Mouse (Mus musculus) CH12.LX (cell line): ENCODE results near the gene Ccdc136. TPM values are rescaled to one million over a fixed set of nuclear protein-coding genes. Genes with fewer than 3 reads are reported as not detected.

Source experiments
- DNase-seq: peaks from one replicate; pipeline ENCODE4 v3.0.0-alpha.2; 2013; ENCODE audit errors: extremely low read depth
- H3K27ac ChIP-seq: 2 replicates; pipeline ENCODE4 v1.5.1; 2012; ENCODE audit warnings: low read depth, mild to moderate bottlenecking, control low read depth, moderate library complexity; ENCODE audit not compliant: insufficient read depth
- H3K27me3 ChIP-seq: replicated peaks from 2 replicates; pipeline ENCODE3; 2012; ENCODE audit warnings: inconsistent platforms
- H3K36me3 ChIP-seq, 2 experiments: replicated peaks in 1 of 2; 2 replicates each; pipeline versions ENCODE3 to v1.6.1; 2012; ENCODE audit warnings: inconsistent platforms in 1 of 2, low read length in 1 of 2, mild to moderate bottlenecking in 1 of 2, mixed read lengths in 1 of 2, moderate library complexity in 1 of 2; ENCODE audit not compliant: control insufficient read depth in 1 of 2, insufficient read depth in 1 of 2
- H3K4me1 ChIP-seq, 2 experiments: 2 replicates each; pipeline ENCODE4 v1.6.1; 2012; ENCODE audit warnings: inconsistent platforms in 1 of 2, moderate library complexity in 1 of 2; ENCODE audit not compliant: insufficient read depth in 2 of 2, control insufficient read depth in 1 of 2
- H3K4me2 ChIP-seq: 2 replicates; pipeline ENCODE4 v1.6.1; 2012; ENCODE audit warnings: low read depth, mild to moderate bottlenecking, control low read depth; ENCODE audit not compliant: poor library complexity, insufficient read depth, severe bottlenecking
- H3K4me3 ChIP-seq, 3 experiments: fragments of 150-350 bp in 1 of 3; sonication (generic) in 1 of 3; replicated peaks in 1 of 3; 2 replicates each; pipeline versions ENCODE3 to v1.5.1; 2011 to 2012; ENCODE audit warnings: low read depth in 2 of 3, low read length in 2 of 3, mild to moderate bottlenecking in 2 of 3, moderate library complexity in 2 of 3, control low read depth in 1 of 3, improper control_type of control experiment in 1 of 3, inconsistent platforms in 1 of 3, mixed read lengths in 1 of 3; ENCODE audit not compliant: poor library complexity in 1 of 3
- H3K79me2 ChIP-seq: replicated peaks from 2 replicates; pipeline ENCODE4 v1.6.1; 2012; ENCODE audit warnings: mild to moderate bottlenecking, moderate library complexity; ENCODE audit not compliant: control insufficient read depth, poor library complexity, insufficient read depth, severe bottlenecking; ENCODE audit errors: extremely low read depth
- H3K9ac ChIP-seq: 2 replicates; pipeline ENCODE4 v1.6.1; 2012; ENCODE audit warnings: low read depth, mild to moderate bottlenecking, control low read depth, moderate library complexity; ENCODE audit not compliant: insufficient read depth
- H3K9me3 ChIP-seq: replicated peaks from 2 replicates; pipeline ENCODE3; 2012; ENCODE audit warnings: low read length, inconsistent platforms, mixed read lengths
- E2F4 ChIP-seq: IDR thresholded peaks from 2 replicates; pipeline ENCODE4 v1.6.1; 2011; ENCODE audit warnings: low read depth, low read length, improper control_type of control experiment; ENCODE audit not compliant: insufficient replicate concordance
- EP300 ChIP-seq: IDR thresholded peaks from 2 replicates; pipeline ENCODE4 v1.6.1; 2011; ENCODE audit warnings: low read length, improper control_type of control experiment
- ETS1 ChIP-seq: conservative IDR thresholded peaks from 2 replicates; pipeline ENCODE4 v1.6.1; 2012; ENCODE audit warnings: low read depth, mild to moderate bottlenecking, inconsistent platforms, low read length, improper control_type of control experiment, moderate library complexity
- HCFC1 ChIP-seq: IDR thresholded peaks from 2 replicates; pipeline ENCODE4 v1.6.1; 2012; ENCODE audit warnings: low read depth, mild to moderate bottlenecking, inconsistent platforms, low read length, improper control_type of control experiment
- IRF4 ChIP-seq: IDR thresholded peaks from 2 replicates; pipeline ENCODE4 v1.6.1; 2014; ENCODE audit warnings: low read depth, mild to moderate bottlenecking, inconsistent platforms, low read length, improper control_type of control experiment
- JUN ChIP-seq: IDR thresholded peaks from 2 replicates; pipeline ENCODE4 v1.6.1; 2011; ENCODE audit warnings: low read depth, mild to moderate bottlenecking, low read length, improper control_type of control experiment, moderate library complexity; ENCODE audit not compliant: insufficient read depth
- KAT2A ChIP-seq: IDR thresholded peaks from 2 replicates; pipeline ENCODE4 v1.6.1; 2012; ENCODE audit warnings: low read length, improper control_type of control experiment, inconsistent platforms; ENCODE audit not compliant: insufficient replicate concordance
- MAFK ChIP-seq: IDR thresholded peaks from 2 replicates; pipeline ENCODE4 v1.6.1; 2011; ENCODE audit warnings: low read length, improper control_type of control experiment; ENCODE audit not compliant: insufficient replicate concordance
- MXI1 ChIP-seq: IDR thresholded peaks from 2 replicates; pipeline ENCODE4 v1.6.1; 2011; ENCODE audit warnings: mild to moderate bottlenecking, low read depth, low read length, improper control_type of control experiment
- NELFE ChIP-seq: IDR thresholded peaks from 2 replicates; pipeline ENCODE4 v1.6.1; 2011; ENCODE audit warnings: low read depth, low read length, improper control_type of control experiment
- PAX5 ChIP-seq: IDR thresholded peaks from 2 replicates; pipeline ENCODE4 v1.6.1; 2012; ENCODE audit warnings: low read length, inconsistent platforms, mixed read lengths
- POLR2A ChIP-seq: IDR thresholded peaks from 2 replicates; pipeline ENCODE4 v1.6.1; 2011; ENCODE audit warnings: low read depth, mild to moderate bottlenecking, improper control_type of control experiment, low read length
- POLR2AphosphoS2 ChIP-seq: IDR thresholded peaks from 2 replicates; pipeline ENCODE4 v1.6.1; 2011; ENCODE audit warnings: low read depth, low read length, improper control_type of control experiment
- RAD21 ChIP-seq: IDR thresholded peaks from 2 replicates; pipeline ENCODE4 v1.6.1; 2011; ENCODE audit warnings: low read depth, mild to moderate bottlenecking, low read length, improper control_type of control experiment, moderate library complexity
- RCOR1 ChIP-seq: conservative IDR thresholded peaks from 2 replicates; pipeline ENCODE4 v1.6.1; 2012; ENCODE audit warnings: low read depth, mild to moderate bottlenecking, inconsistent platforms, low read length, improper control_type of control experiment
- SIN3A ChIP-seq: IDR thresholded peaks from 2 replicates; pipeline ENCODE4 v1.6.1; 2012; ENCODE audit warnings: low read length, improper control_type of control experiment, inconsistent platforms
- TBP ChIP-seq: conservative IDR thresholded peaks from 2 replicates; pipeline ENCODE4 v1.6.1; 2011; ENCODE audit warnings: low read depth, low read length, improper control_type of control experiment
- TCF12 ChIP-seq: IDR thresholded peaks from 2 replicates; pipeline ENCODE4 v1.6.1; 2014; ENCODE audit warnings: low read depth, mild to moderate bottlenecking, inconsistent platforms, low read length, improper control_type of control experiment
- UBTF ChIP-seq: IDR thresholded peaks from 2 replicates; pipeline ENCODE4 v1.6.1; 2012; ENCODE audit warnings: low read depth, mild to moderate bottlenecking, inconsistent platforms, low read length, improper control_type of control experiment, moderate library complexity
- USF1 ChIP-seq: IDR thresholded peaks from 2 replicates; pipeline ENCODE4 v1.6.1; 2014; ENCODE audit warnings: low read depth, mild to moderate bottlenecking, inconsistent platforms, low read length, improper control_type of control experiment
- USF2 ChIP-seq: conservative IDR thresholded peaks from 2 replicates; pipeline ENCODE4 v1.6.1; 2011; ENCODE audit warnings: low read depth, low read length, improper control_type of control experiment
- ZC3H11A ChIP-seq: IDR thresholded peaks from 2 replicates; pipeline ENCODE4 v1.6.1; 2012; ENCODE audit warnings: low read depth, mild to moderate bottlenecking, inconsistent platforms, low read length, improper control_type of control experiment
- ZMIZ1 ChIP-seq: IDR thresholded peaks from 2 replicates; pipeline ENCODE4 v1.6.1; 2012; ENCODE audit warnings: low read depth, mild to moderate bottlenecking, inconsistent platforms, low read length, improper control_type of control experiment
- ZNF384 ChIP-seq: IDR thresholded peaks from 2 replicates; pipeline ENCODE4 v1.6.1; 2012; ENCODE audit warnings: low read depth, low read length, improper control_type of control experiment, inconsistent platforms
- dilution Hi-C: fragments of 300-500 bp; cut with MboI; formaldehyde crosslinking; loops from 2 replicates; pipeline ENCODE4 v1.14.3; 2020; ENCODE audit warnings: low sequenced_read_pairs; ENCODE audit not compliant: extremely low pct_unique_long_range_greater_than_20kb, extremely low pct_ligation_motif_present
- in situ Hi-C: fragments of 300-500 bp; cut with MboI; formaldehyde crosslinking; loops from 3 replicates; pipeline ENCODE4 v1.14.3; 2019; ENCODE audit warnings: low sequenced_read_pairs, low pct_ligation_motif_present, low pct_unique_long_range_greater_than_20kb, mixed read lengths
- polyA plus RNA-seq: library from polyadenylated mRNA; unstranded; fragments of >175 nt; gene quantifications from 2 replicates; pipeline ENCODE4 v1.2.1, GENCODE M21; 2012; ENCODE audit warnings: low read depth; ENCODE audit not compliant: insufficient read length
- total RNA-seq, 2 experiments: library from RNA; depleted of rRNA; stranded (reverse); fragments of 300-350 nt in 1 of 2; fragments of >200 nt in 1 of 2; gene quantifications; 2 replicates each; pipeline ENCODE4 v1.2.3; 2012 to 2014

The Ccdc136 gene
- total and polyA plus RNA-seq, 3 experiments = 0.64 to 4.3 (median 2.4) TPM

DNA sequence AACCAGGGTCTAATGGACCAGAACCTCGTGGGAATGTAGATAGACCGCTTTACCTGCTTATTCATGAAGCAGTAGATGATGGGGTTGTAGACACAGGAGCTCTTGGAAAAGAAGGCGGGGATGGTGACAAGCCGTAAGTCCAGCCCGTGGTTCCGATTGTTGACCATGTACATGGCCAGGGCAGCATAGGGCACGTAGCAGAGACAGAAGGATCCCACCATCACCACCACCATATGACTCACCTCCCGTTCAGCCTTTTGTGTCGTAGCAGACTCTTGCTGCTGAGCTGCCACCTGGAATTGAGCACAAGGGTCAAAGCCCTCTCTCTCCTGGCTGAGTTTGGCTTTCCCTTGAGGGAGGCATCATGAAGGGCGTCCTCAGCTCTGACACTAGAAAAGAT lies 17.4 kb upstream of the Ccdc136 start:
- Histone ChIP-seq H3K4me2 (no peak overlapping the region), H3K27me3 (no peaks in the 10 kb centered on the region), H3K79me2 (no peaks in the 10 kb centered on the region), H3K4me3 (no peak overlapping the region), H3K36me3 (peaks cover 25 to 60% of the 10 kb centered on the region in 2 experiments), H3K9ac (no peak overlapping the region), H3K27ac (no peak overlapping the region), H3K9me3 (no peaks in the 10 kb centered on the region), H3K4me1 (peaks cover 1 to 14% of the 10 kb centered on the region in 2 experiments; a peak in 2 of 4 replicates)
- no peak for TF ChIP-seq EP300
- TF ChIP-seq MXI1 = no peak
- no peak for TF ChIP-seq NELFE
- TF ChIP-seq PAX5 = no peak
- no peak for TF ChIP-seq HCFC1
- TF ChIP-seq ZMIZ1 = no peak
- TF ChIP-seq TBP = no peak
- no peak for TF ChIP-seq POLR2A
- in situ Hi-C loops (loop anchor here (25.0 kb wide), 1 partner anchor 259 kb away; no protein-coding TSS in a partner anchor), dilution Hi-C loops (no loop called here)
- DNase-seq = no peak

DNA sequence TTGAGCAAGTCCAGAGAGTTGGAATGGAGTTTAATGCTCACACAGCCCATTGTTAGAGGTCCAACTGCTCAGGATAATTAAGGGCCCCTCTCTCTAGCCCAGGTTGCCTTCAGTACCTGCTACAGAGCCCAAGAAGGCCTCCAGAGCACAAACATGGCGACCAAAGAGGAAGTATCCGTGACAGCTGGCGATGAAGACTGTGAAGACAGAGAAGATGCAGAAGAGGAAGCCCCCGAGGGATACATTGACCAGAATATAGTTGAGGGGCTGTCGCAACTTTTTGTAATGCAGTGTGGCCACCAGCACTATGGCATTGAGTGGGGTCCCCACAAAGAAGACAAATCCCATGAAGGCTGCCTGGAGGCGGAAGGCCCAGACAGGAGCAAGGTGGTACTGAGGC lies 16.2 kb upstream of the Ccdc136 start:
- no peaks in the 10 kb centered on the region for H3K9me3 ChIP-seq

GRCm38 (mm10) chr6:29382442-29382841 lies 13.7 kb upstream of the Ccdc136 start:
- in situ Hi-C loops = loop anchor here (25.0 kb wide), 1 partner anchor 255 kb away; no protein-coding TSS in a partner anchor
- dilution Hi-C loops = no loop called here

More for the DNA sequence above, 16.2 kb upstream of the Ccdc136 start:
- Histone ChIP-seq H3K4me2 (no peak overlapping the region), H3K27ac (no peak overlapping the region), H3K4me1 (peaks cover 2 to 22% of the 10 kb centered on the region in 2 experiments; a peak in 2 of 4 replicates), H3K79me2 (no peaks in the 10 kb centered on the region), H3K4me3 (no peak overlapping the region), H3K9ac (no peak overlapping the region), H3K27me3 (no peaks in the 10 kb centered on the region), H3K36me3 (peaks cover 15 to 48% of the 10 kb centered on the region in 2 experiments)
- in situ Hi-C loops (loop anchor here (25.0 kb wide), 1 partner anchor 257 kb away; no protein-coding TSS in a partner anchor), dilution Hi-C loops (no loop called here)
- TF ChIP-seq HCFC1 (no peak), USF2 (no peak), ETS1 (no peak), USF1 (no peak), UBTF (no peak), RAD21 (no peak), RCOR1 (no peak), IRF4 (no peak), ZMIZ1 (no peak), KAT2A (no peak), PAX5 (no peak), SIN3A (no peak), ZC3H11A (no peak), JUN (no peak), POLR2AphosphoS2 (no peak), MAFK (no peak), TCF12 (no peak), E2F4 (no peak), ZNF384 (no peak)
- no peak for DNase-seq

More at GRCm38 (mm10) chr6:29382442-29382841, 13.7 kb upstream of the Ccdc136 start:
- peaks cover 0 to 24% of the 10 kb centered on the region in 2 experiments for H3K36me3 ChIP-seq
- no peaks in the 10 kb centered on the region for H3K79me2 ChIP-seq
- no peak overlapping the region for H3K4me2 ChIP-seq
- H3K4me1 ChIP-seq = peaks cover 2 to 20% of the 10 kb centered on the region in 2 experiments; a peak in 2 of 4 replicates
- TF ChIP-seq KAT2A = no peak
- H3K27me3 ChIP-seq = no peaks in the 10 kb centered on the region
- H3K9ac ChIP-seq = no peak overlapping the region
- H3K27ac ChIP-seq = no peak overlapping the region
- H3K9me3 ChIP-seq = no peaks in the 10 kb centered on the region
- H3K4me3 ChIP-seq = no peak overlapping the region
- no peak for DNase-seq
